Mouse (Mus musculus): ENCODE results near the gene Kctd18.
A peak's percentile ranks its signal among the peaks of the same experiment; 100 is the strongest.

The Kctd18 gene

DNA sequence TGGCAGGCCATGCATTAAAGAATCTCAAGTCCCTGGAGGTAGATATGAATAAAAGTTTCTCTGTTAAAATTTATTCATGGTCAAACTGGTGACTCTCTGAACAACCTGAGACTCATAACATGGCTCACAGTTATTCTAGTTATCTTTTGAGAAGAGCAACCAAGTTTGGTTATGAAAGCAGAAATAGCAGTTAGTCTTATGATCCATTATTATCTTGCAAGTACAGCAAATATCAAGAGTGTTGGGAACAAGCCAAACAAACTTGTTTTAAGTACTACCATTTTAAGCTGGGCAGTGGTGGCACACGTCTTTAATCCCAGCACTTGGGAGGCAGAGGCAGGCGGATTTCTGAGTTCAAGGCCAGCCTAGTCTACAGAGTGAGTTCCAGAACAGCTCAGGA is 27.5 kb downstream of the Kctd18 start:
- DNase-seq (ENCODE audit: low spot score): no peak

DNA sequence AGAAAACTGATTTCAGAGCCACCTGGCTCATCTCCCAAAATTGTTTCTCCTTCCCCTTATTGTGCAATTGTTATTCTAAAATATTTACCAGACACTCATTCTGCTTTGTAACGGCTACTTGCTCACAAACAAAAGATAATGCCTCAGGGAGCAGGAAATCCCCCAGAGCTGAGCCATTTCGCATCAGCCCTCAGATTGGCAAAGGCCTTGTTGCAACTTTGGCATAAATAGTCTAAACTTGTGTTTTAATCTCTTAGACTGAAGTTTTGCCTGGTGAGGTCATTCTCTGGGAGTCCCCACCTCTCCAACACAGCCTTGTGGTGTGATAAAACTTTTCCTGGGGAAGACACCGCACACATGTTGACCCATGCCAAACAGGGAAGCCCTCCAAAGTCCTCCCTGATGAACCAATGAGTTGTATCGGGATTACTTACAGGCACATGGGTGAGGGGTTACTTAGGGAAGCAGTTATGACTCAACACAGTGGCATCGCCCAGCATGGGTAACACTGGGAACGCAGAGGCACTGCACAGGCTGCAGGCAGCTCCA is 29.6 kb downstream of the Kctd18 start:
- DNase-seq (ENCODE audit: low spot score): no peak

GRCm38 (mm10) chr1:57976860-57977259 is 41.9 kb downstream of the Kctd18 start:
- no peak for DNase-seq (ENCODE audit: low spot score)

- DNase-seq (ENCODE audit: low spot score): no peak
Observed at GRCm38 (mm10) chr1:57971588-57971987, 47.2 kb downstream of the Kctd18 start.

GRCm38 (mm10) chr1:57969327-57970271 is 49.2 kb downstream of the Kctd18 start:
- DNase-seq (ENCODE audit: low spot score): peak; percentile 91

DNA sequence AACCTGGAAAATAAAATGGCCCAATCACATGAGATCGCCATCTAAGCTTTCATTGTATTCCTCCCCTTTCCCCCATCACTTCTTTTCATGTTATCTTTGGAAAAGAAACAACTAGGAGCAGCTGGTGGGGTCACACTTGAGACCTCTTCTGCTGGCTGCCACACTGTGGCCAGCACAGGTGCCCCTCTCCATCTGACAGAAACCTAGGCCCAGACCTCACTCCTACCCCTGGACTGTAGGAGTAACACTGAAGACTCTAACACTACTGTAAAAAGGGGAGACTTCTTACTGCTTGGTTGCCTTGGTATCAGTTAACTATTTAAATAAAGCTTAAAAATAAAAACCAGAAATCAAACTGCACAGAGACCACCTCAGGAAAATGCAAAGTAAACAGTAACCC is 63.0 kb downstream of the Kctd18 start:
- DNase-seq (ENCODE audit: low spot score): no peak

DNA sequence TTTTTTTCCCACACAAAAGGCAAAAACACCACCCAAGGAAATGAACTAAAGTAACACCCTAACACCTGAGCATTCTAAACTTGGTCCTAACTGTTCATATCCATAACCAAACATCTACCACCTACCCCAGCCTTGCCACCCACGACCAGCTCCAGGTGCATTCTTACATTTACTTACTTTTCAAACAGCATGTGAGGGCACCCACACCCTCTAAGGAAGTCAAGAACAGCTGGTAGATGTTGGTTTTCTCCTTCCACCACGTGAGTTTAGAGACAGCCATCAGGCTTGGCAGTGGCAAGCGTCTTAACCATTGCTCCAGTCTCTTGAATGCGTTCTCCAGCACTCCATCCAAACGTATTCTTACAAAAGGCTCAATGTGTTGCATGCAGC is 64.4 kb downstream of the Kctd18 start:
- DNase-seq (ENCODE audit: low spot score): no peak

GRCm38 (mm10) chr1:57953586-57954375 is 65.0 kb downstream of the Kctd18 start:
- no peak for DNase-seq (ENCODE audit: low spot score)

- no peak for DNase-seq (ENCODE audit: low spot score)
Observed at GRCm38 (mm10) chr1:57952509-57952908, 66.2 kb downstream of the Kctd18 start.

- no peak for DNase-seq (ENCODE audit: low spot score)
Observed at GRCm38 (mm10) chr1:57949716-57950115, 69.0 kb downstream of the Kctd18 start.

DNA sequence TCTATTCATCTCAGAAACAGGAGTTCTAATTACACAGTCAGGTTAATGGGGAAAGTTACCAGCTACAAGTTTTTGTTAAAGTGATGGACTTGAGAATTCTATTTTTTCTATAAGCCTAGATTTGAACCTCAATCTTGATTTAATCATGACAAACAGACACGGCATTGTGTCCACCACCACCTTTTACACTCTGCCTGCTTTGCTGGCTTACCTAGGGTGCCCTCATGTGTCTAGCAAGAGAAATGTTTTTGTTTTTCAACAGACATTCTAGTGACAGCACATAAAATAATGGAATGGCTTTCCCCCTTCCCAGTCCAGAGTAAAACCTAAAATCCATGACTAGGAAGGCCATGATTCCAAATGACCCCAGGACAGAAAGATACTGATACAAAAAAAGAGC is 69.6 kb downstream of the Kctd18 start:
- no peak for DNase-seq (ENCODE audit: low spot score)

DNA sequence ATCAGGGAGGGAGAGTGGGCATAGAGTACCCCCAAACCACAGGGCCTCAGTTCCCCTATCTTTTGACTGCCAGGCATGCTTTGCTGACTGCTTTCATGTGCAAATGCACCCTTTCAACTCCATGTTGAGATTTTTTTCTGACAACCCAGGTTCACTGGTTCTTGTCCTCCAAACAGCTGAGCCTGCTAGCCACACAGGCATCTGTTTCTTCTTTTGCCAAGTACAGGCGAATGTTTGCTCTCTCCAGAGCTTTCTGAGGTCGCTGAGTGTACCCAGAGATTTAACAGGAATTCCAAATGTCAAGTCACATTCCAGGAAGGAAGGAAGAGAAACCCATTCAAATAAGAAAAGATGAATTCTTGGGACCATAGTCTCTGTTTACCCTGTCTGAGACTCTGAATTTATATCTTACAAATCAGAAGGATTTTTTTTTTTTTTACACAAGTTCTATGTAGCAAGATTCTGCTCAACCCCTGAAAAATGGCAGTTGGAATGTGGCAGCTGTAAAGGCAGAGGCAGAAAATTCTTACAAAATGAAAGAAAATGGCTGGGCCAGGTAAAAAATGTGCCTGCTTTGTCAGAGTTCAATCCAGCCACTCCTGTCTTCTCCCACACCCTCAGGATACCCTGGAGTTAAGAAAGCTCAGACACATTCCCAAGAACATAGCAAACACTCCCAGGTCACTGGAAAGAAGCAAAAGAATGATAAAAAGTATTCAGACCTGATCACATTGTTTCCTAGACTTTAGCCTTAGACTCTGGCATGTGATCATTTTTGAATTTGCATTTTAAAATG is 71.0 kb downstream of the Kctd18 start:
- DNase-seq (ENCODE audit: low spot score): no peak

DNA sequence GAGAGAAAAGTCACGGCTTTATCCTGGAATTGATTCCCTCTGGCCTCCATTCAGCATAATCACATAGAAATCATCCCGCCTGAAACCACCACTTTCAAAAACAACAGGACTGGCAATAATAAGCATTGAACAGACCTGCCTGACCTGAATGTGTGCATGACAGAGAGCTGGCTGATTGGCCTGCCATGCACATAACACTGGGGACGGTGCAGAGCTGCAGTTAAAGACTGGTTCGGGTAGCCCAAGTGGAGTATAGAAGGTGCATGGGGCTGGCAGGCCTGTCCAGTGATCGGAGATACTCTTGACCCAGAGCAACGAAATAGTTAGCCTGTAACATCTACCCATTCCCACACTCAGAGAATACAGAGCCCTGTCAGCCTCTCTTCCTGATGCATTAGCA is 76.5 kb downstream of the Kctd18 start:
- DNase-seq (ENCODE audit: low spot score): no peak

GRCm38 (mm10) chr1:57941734-57942133 is 77.0 kb downstream of the Kctd18 start:
- no peak for DNase-seq (ENCODE audit: low spot score)

DNA sequence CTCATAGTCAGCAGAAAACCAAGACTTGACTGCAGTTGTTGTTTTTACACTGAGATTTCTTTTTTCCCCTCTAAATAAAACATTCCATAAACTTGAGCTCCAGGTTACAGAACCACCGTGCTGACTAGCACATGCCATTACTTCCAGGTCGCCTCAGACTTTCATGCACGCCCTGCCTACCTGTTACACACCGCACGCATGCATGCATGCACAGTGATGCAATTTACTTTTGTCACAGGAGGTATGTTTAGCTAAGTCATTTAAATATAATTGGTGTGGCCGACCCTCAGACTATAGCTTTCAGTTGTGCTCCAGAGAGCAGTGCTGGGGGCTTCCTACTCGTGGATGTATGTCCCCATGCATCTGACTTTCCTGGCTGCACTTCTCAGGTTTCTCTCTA is 77.7 kb downstream of the Kctd18 start:
- DNase-seq (ENCODE audit: low spot score): no peak

GRCm38 (mm10) chr1:57940691-57941090 is 78.1 kb downstream of the Kctd18 start:
- DNase-seq (ENCODE audit: low spot score): no peak

DNA sequence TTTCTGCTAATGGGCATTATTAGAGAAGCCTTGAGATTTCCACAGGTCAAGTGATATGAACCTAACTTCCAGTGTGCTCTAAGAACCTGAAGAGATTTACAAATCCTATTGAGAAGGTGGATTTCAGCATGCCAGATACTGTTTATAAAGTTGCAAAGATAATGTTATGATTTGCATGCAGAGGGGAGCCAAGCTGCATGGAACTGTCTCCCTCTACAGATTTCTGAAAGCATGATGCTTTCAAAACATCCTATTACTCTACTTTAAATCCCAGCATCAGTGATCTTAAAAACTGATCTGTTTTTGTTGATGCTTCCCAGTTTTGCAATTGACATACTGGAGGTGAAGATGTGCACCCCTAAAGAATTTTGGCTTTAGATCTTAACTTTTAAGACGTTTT is 84.5 kb downstream of the Kctd18 start:
- no peak for DNase-seq (ENCODE audit: low spot score)

- no peak for DNase-seq (ENCODE audit: low spot score)
Observed at GRCm38 (mm10) chr1:57918567-57918966, 100.2 kb downstream of the Kctd18 start.

DNA sequence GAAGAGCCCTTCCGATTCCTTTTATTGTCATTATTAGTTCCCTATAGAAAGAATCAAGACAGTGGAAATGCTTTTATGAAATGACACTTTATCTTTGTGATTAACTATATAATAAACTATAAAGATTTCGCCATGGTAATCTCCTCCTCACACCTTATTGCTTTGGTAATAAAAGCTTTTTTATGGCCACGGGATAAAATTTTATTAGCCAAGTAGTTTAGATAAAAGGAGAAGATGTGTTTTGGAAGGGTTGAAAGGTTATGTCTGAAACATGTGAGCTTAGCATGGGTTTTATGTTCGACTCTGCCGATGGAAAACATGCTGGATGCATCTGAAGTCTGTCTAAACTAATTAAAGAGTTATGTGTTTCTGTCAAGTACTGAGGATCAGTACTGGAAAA is 101.4 kb downstream of the Kctd18 start:
- DNase-seq (ENCODE audit: low spot score): no peak

DNA sequence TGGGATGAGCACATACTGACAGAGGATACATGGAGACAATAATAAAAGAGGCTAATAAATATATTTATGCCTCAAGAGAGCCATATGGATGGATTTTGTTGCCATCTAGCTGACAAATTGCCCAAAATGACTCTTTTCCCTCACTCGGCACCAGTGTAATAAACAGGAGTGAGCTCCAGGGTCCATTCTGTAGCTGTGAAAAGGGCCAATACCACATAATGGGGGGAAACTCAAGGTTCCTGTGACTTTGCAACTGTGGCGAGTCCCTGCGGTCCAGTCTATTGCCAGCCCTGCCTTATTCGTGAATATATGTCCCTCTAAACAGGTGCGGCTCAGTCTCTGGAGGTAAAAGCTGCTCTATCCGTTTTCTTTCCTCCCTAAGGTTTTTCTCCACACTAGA is 107.2 kb downstream of the Kctd18 start:
- no peak for DNase-seq (ENCODE audit: low spot score)

GRCm38 (mm10) chr1:57906312-57906711 is 112.4 kb downstream of the Kctd18 start:
- no peak for DNase-seq (ENCODE audit: low spot score)

DNA sequence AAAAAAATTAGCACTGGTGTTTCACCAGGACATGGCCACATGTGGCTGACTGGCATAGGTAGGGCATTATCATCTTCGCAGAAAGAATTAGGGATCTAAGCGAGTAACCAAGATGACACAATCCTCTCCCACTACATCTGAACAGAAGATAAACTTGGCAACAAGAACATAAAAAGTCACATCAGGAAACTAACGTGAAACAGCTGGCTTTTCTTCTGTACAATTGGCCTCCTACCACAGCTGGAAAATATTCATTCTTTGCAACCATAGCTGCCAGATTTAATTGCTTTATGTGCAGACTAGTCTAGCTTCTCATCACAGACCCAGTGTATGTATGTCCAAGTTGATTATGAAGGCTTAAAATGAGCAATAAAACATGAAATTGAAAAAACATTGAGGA is 112.8 kb downstream of the Kctd18 start:
- DNase-seq (ENCODE audit: low spot score): no peak

Data from spleen, adult 12 weeks (tissue).